Comparison of ENCODE assay signal across 26 mouse cellular contexts in genomic region chr14:23957270-23957669, GRCm38 (mm10). TPM values are rescaled to one million over a fixed set of nuclear protein-coding genes. Genes with fewer than 3 reads are reported as not detected.
"Had no signal": no experiment of that assay in that cellular context is flagged by ENCODE, and none has a peak within 500 bp of the region (broad histone marks: within the 10 kb centered on the region; RNA-seq: fewer than 3 reads in every experiment).

No protein-coding gene starts in this region.

- H3K27me3 ChIP-seq: hindbrain, embryonic 12.5 days; intestine, embryonic 15.5 days; limb, embryonic 12.5 days; liver, embryonic 13.5 days; liver, embryonic 15.5 days had no signal

- H3K9me3 ChIP-seq: heart, embryonic 10.5 days; heart, embryonic 12.5 days; hindbrain, embryonic 10.5 days; hindbrain, embryonic 12.5 days; intestine, embryonic 15.5 days; limb, embryonic 10.5 days; limb, embryonic 12.5 days; liver, embryonic 13.5 days; liver, embryonic 15.5 days had no signal

- ATAC-seq: hindbrain, embryonic 16.5 days; inflammation-experienced regulatory T-cells, adult 6 months; intestine, embryonic 15.5 days; intestine, postnatal 0 days; liver, postnatal 0 days had no signal

- H3K4me1 ChIP-seq: heart, embryonic 10.5 days; heart, embryonic 12.5 days; hindbrain, embryonic 10.5 days; hindbrain, embryonic 12.5 days; intestine, embryonic 15.5 days; limb, embryonic 10.5 days; limb, embryonic 12.5 days; liver, embryonic 13.5 days; liver, embryonic 15.5 days had no signal

- H3K9ac ChIP-seq: heart, embryonic 12.5 days; hindbrain, embryonic 12.5 days; hindbrain, embryonic 14.5 days; intestine, embryonic 15.5 days; limb, embryonic 12.5 days; liver, embryonic 13.5 days; liver, embryonic 15.5 days; liver, postnatal 0 days had no signal

- DNase-seq: gastrocnemius, adult 2 months; gastrocnemius, postnatal 10 days; gastrocnemius, postnatal 25 days; heart, adult 18-20 months; heart, postnatal 10 days; heart, postnatal 4 days; kidney, adult 2 months; kidney, postnatal 14 days; liver; liver, embryonic 13.5 days; liver, postnatal 0 days had no signal

- H3K4me2 ChIP-seq: heart, embryonic 12.5 days; hindbrain, embryonic 12.5 days; hindbrain, embryonic 14.5 days; intestine, embryonic 15.5 days; limb, embryonic 12.5 days; liver, embryonic 11.5 days; liver, embryonic 13.5 days; liver, embryonic 15.5 days had no signal

- H3K4me3 ChIP-seq: gastrocnemius, adult 2 months; heart, embryonic 10.5 days; heart, embryonic 12.5 days; hindbrain, embryonic 10.5 days; hindbrain, embryonic 12.5 days; intestine, embryonic 15.5 days; layer of hippocampus, adult 2 months; left cerebral cortex, adult 2 months; limb, embryonic 10.5 days; limb, embryonic 12.5 days; liver, embryonic 13.5 days; liver, embryonic 15.5 days had no signal

- H3K27ac ChIP-seq: gastrocnemius, adult 2 months; heart, embryonic 10.5 days; hindbrain, embryonic 10.5 days; hindbrain, embryonic 12.5 days; hindbrain, embryonic 14.5 days; intestine, embryonic 15.5 days; layer of hippocampus, adult 2 months; left cerebral cortex, adult 2 months; limb, embryonic 10.5 days; limb, embryonic 12.5 days; liver, embryonic 13.5 days; liver, embryonic 15.5 days had no signal

- H3K36me3 ChIP-seq: heart, embryonic 10.5 days; heart, embryonic 12.5 days; hindbrain, embryonic 10.5 days; hindbrain, embryonic 12.5 days; intestine, embryonic 15.5 days; limb, embryonic 10.5 days; limb, embryonic 12.5 days; liver, embryonic 13.5 days; liver, embryonic 15.5 days had no signal

RNA-seq across cellular contexts. Expression of gene Kcnma1, which starts 57.0 kb away (rescaled TPM):
- polyA plus RNA-seq: inflammation-experienced regulatory T-cells, adult 6 months had no signal
